Mouse (Mus musculus) liver, embryonic 14.5 days (tissue): ENCODE data around the gene Slc38a5.

Experiments used
- CTCF ChIP-seq: IDR thresholded peaks from 2 replicates; pipeline ENCODE4 v1.5.1; 2016; ENCODE audit warnings: antibody characterized with exemption, low read depth, control low read depth
- EP300 ChIP-seq: IDR thresholded peaks from 2 replicates; pipeline ENCODE4 v1.6.1; 2016; ENCODE audit warnings: antibody characterized with exemption, low read depth

DNA sequence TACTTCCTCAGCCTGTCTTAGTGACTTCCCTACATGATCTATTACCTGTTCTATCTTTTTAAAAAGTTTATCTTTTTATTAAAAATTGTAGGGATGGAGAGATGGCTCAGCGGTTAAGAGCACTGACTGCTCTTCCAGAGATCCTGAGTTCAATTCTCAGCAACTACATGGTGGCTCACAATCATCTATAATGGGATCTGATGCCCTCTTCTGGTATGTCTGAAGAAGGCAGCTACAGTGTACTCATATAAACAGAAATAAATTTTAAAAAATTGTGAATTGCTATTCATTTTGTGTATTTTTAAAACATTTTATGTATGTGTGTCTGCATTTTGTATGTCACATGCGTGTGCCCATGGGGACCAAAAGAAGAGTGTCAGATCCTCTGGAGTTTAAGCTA, 23.3 kb upstream of the Slc38a5 start:
- peak; percentile 36 for TF ChIP-seq CTCF
- TF ChIP-seq EP300, result no peak
